Mouse (Mus musculus) lung, adult 18-20 months (tissue): ENCODE results near the gene Gm826.

Source experiments
- DNase-seq, 2 experiments: peaks; one replicate each; pipeline ENCODE4 v3.0.0; 2022; ENCODE audit warnings: mixed read lengths in 2 of 2

Gm826 gene

DNA sequence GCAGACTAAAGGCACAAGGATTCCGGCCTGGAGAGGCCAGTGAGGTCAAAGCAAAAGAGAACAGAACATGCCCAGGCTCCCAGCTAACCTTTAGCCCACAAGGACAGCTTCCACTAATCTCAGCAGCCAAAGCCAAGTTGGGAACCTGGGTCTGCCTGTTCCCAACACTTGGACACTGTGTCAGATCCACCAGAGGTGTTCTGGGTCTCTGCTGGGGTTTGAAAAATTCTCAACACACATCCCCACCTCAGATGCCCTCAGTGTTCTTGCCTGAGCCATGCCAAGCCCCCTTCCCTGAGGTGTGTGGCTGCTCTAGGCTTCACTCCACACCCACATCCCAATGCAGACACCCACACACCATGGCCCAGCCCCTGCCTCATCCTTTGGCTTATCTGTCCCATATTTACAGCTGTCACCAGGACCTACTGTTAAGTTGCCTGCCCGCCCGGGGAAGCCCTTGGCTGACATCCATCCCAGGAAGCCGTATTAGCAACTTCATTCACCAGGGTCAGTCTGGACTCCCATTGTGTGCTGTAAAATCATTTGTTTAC lies at the start of gene Gm826:
Gm826 (minus strand) TSS at position 52 of the 551 bp plus-strand sequence.
- DNase-seq = peak; percentile 36 to 57

GRCm38 (mm10) chr2:160383418-160383817 lies 49.5 kb upstream of the Gm826 start:
- no peak for DNase-seq

DNA sequence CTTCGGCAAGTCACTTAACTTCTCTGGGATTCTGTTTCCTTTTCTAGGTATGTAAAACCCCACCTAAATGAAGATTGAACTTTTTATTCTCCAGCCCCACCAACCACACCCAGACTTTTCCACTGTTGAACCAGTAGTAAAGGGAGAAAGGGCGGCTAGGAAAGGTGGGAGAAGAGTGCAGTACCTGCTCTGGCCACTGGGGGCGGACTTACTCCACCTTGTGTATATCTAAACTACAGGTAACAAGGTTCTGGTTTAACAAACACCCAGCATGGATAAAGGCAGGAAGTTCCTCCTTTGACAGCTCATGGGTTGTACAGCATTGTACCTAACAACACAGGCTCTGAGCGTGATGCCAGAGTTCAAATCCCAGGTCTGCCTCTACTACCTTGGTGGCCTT lies 44.3 kb upstream of the Gm826 start:
- DNase-seq = peak; percentile 16 to 24

- DNase-seq = no peak
These were observed 42.3 kb upstream of the Gm826 start for GRCm38 (mm10) chr2:160376236-160376635.

- DNase-seq = no peak
These were observed 35.9 kb upstream of the Gm826 start for GRCm38 (mm10) chr2:160369653-160370420.

GRCm38 (mm10) chr2:160368422-160369357 lies 34.7 kb upstream of the Gm826 start:
- DNase-seq = no peak

GRCm38 (mm10) chr2:160367448-160368208 lies 33.7 kb upstream of the Gm826 start:
- DNase-seq = peak; percentile 82 to 86

GRCm38 (mm10) chr2:160366980-160367338 lies 33.0 kb upstream of the Gm826 start, which contains the start of gene Mafb:
Mafb (minus strand) TSS chr2:160367065.
- peak; percentile 90 to 93 for DNase-seq

DNA sequence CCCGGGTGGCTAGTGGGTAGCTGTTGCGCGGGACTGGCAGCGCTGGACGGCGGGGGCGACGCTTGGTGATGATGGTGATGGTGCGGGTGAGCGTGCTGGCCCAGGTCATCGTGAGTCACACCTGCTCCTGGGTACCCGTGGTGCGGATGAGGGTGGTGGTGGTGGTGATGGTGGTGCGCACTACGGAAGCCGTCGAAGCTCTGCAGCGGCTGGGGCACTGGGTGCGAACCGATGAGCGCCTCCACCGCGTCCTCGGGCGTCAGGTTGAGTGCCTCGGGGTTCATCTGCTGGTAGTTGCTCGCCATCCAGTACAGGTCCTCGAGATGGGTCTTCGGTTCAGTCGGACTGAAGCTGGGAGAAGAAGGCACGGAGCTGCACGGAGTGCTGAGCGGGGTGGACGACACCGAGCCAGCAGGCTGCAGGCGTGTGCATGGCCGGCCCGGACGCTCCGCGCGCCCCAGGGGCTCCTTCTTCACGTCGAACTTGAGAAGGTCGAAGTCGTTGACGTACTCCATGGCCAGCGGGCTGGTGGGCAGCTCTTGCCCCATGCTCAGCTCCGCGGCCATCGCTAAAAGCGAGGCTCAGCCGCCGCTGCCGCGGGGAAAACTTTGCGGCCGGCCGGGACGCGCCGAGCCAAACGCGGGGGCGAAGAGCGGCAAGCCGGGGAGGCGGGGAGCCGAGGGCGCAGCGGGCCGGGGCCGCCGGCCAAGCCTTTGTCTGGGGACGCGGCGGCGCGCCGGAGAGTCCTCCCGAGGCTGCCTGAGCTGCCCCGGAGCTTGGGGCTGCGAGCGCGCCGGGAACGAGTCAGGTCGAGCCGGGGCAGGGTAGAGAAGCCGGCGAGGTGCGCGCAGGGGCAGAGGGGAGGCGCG lies 32.4 kb upstream of the Gm826 start:
- peak in 1 of 2 experiments; percentile 16 for DNase-seq

GRCm38 (mm10) chr2:160365107-160365911 lies 31.3 kb upstream of the Gm826 start:
- DNase-seq = peak; percentile 32 to 36

DNA sequence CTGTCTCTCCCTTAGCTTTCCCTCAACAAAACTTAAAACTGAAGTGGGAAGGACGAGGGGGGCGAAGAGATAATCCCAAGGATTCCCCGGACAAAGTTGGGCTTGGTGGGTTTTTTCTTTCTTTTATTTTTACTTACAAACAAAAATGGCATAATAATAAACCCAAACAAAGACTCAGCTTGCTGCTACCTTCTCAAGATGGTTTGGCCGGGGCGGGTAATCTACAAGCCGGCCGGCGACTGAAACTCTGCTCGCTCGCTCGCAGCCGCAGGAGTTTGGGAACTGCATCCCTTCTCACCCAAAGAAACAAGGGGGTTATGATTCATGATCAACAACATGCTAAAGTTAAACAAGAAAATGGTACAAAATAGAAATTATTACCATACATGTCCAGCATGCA lies 30.7 kb upstream of the Gm826 start:
- no peak for DNase-seq

GRCm38 (mm10) chr2:160364128-160364650 lies 30.2 kb upstream of the Gm826 start:
- DNase-seq = no peak

DNA sequence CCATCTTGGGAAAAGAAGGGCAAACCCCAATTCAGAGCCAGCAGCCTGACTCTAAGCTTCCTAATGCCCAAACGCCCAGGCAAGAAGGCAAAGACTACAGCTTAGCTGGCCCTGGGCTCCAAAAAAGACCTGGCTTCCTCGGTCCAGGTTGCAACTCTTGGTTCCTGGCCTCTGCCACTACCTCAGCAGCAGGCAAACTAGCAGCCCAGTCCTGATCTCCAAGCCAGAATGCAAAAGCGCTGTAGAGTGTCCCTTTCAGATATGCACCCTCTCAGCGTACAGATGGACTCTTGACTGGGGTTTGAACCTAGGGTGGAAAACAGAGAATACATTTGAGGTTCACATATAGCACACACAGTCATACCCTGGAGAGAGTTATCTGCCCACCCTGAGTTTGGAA lies 29.2 kb upstream of the Gm826 start:
- DNase-seq = no peak

DNA sequence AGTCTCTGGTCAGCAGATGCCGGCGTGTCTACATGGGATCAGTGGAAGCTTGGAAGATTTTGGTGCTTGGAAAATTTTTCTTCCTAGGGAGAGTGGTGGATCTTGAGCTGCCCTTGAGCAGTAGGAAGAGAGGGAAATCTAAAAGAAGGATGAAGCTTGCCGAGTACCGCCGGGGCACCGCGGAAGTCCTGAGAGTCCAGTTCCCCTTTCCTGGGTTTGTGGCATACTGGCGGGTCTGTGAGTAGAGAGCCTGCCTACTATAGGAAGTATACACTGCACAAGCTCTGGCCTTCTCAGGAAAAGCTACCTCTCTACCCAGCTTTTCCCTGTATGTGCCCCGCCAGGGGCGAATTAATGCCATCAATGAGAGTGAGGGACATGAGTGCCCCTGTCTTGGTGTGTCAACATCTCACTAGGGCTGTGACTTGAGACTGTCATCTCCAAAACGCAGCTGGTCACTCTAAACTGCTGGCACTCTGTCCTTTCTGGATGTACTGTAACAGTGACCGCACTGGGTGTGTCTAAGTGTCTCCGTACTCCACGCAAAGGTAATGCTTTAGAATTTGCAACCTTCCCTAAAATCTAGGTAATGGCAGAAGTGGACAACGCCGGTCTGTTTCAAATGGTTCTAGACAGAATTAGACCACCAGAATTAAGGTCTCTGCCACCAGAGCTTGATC lies 27.6 kb upstream of the Gm826 start:
- DNase-seq = no peak

DNA sequence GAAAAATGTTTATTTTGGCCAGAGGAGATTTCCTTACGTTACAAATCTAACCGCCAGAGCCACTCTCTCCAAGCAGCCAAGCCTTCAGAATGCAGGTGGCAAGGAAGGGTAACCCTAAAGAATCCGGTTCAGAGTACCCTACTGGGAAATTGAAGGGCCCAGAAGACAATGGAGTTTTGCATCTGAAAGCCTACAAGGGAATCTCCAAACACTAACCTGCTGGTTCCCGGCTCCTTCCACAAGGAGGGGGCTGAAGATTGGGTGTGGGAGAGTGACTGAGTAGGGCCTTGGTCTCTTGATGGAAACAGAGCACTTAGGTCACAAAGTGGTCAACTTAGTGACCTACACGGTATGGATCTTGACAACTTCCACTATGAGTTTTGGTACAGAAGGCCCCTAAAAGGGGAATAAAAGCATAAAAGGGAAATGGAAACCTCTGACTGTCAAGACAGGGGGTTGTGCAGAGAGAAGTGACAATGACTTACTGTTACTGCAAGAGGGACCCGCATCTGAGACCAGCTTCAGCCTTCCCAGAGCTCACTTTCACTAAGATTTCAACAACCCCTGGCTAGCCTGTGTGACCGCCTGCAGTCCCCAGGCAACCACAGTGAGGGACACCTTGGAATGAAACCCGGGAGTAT lies 26.4 kb upstream of the Gm826 start:
- no peak for DNase-seq

GRCm38 (mm10) chr2:160358896-160359295 lies 24.9 kb upstream of the Gm826 start:
- DNase-seq = no peak

DNA sequence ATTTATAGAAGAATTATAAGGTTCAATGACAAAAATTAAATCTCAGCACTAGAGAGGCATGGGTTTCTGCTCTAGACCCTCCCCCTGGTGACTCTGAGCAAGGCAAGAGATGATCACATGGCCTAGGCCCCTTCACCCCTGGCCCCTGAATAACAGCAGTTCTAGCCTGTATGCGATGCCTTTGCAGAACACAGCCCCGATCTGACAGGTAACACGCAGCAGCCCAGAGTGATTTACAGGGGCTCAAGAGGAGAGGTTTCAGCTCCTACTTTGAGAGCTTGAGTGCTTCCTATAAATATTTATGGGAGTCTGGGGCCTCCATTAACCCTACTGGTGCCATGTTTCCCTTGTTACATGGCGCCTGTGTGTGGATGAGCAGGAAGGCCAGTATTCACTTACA lies 23.5 kb upstream of the Gm826 start:
- no peak for DNase-seq

DNA sequence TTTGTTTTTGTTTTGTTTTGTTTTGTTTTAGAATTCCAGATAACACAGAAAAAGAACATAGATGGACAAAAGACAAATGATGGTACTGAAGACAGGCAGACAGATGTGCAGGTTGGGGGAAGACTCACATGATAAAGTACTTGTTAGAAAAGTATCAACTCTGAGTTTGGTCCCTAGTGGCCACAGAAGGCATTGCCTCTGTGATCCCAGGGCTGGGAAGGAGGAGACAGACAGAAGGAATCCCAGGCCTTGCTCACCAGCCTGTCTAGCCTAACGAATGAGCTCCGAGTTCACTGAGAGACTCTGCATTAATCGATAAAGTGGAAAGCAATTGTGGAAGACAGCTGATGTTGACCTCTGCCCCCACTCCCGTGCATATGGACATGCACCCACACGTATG lies 22.2 kb upstream of the Gm826 start:
- DNase-seq = no peak

DNA sequence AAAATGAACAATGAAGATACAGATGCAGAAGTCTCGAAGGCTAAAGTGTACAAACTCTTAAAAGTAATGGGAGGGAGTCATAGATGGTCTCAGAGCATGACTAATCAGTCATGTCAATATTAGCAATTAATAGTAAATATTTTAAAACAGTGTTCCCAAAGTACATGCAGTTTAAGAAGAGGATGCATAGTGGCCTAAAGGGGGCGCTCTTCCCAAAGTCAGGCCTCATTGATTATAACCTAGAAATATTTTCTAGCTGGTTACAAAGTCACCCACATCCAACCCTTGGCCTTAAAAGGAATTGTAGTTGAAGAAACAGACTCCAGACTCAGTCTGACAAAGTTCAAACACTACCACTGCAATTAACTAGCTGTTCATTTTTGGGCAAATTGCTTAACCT lies 20.4 kb upstream of the Gm826 start:
- DNase-seq = no peak
